Mouse (Mus musculus): ENCODE measurements around the gene Pip4k2a. TPM values are rescaled to one million over a fixed set of nuclear protein-coding genes. Genes with fewer than 3 reads are reported as not detected.

Gene Pip4k2a
- polyA plus RNA-seq, 1 experiment = not detected

GRCm38 (mm10) chr2:18841051-18841450 lies 156.9 kb downstream of the Pip4k2a start:
- H3K27ac ChIP-seq (ENCODE audit: insufficient read depth, low read depth, low read length) = no peak overlapping the region
- TF ChIP-seq POLR2A (IDR thresholded peaks at IDR 0.05; ENCODE audit: insufficient read depth, low read depth, low read length) (no peak), CTCF (IDR thresholded peaks at IDR 0.05; ENCODE audit: insufficient read depth, low read depth, low read length) (no peak)
- 80% methylated on average over 8 of the region's 8 CpGs for WGBS
- no peaks in the 10 kb centered on the region for H3K4me1 ChIP-seq (ENCODE audit: control insufficient read depth, insufficient read depth, low read length)
- H3K4me3 ChIP-seq (ENCODE audit: insufficient read depth, low read depth, low read length) = no peak overlapping the region

DNA sequence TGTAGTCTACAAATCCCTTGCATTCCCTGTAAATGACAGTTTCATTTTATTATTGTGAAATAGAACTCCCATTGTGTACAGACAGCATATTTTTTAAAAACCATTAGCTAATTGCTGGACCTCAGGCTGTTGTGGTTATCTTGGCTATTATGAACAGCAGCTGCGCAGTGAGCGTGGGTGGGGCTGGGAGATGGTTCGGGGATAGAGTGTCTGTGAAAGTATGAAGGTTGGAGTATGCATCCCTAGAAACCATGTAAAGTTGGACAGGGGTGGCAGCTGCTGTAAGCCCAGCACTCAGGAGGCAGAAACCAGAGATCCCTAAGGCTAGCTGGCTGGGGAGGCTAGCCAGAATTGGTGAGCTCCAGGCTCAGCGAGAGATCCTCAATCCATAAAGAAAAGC lies 158.4 kb downstream of the Pip4k2a start:
- WGBS = 91% methylated on average over 4 of the region's 4 CpGs
- TF ChIP-seq POLR2A (IDR thresholded peaks at IDR 0.05; ENCODE audit: insufficient read depth, low read depth, low read length) = no peak
- TF ChIP-seq CTCF (IDR thresholded peaks at IDR 0.05; ENCODE audit: insufficient read depth, low read depth, low read length) = no peak
- no peak overlapping the region for H3K4me3 ChIP-seq (ENCODE audit: insufficient read depth, low read depth, low read length)
- no peaks in the 10 kb centered on the region for H3K4me1 ChIP-seq (ENCODE audit: control insufficient read depth, insufficient read depth, low read length)
- H3K27ac ChIP-seq (ENCODE audit: insufficient read depth, low read depth, low read length) = no peak overlapping the region

DNA sequence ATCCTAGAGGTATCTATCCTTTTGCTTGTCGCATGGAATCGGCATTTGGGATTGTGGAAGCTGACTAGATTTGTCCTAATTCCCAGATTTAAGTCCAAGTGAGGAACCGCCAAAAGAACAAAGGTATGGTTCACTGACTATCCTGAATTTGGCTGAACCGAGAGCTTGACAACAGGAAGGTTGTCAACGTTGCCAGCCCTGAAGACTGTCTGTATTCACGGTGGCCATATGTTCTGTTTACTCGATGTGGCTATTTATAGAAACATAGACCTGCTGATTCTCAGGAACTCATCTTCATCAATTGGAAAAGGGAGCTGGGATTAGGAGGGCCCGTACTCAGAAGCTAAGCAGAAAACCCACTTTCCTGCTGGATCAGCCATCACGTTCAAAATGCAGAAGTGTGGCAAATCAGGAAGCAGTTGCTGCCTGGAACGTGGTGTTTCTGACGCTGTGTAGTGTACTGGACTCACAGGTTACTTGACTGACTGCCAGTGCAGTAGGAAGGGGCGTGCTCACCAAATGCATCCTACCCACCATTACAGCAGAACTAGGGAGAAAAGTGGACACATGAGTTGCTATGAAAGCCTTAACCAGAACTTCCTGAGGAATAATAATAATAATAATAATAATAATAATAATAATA lies 162.5 kb downstream of the Pip4k2a start:
- H3K4me1 ChIP-seq (ENCODE audit: control insufficient read depth, insufficient read depth, low read length) = no peaks in the 10 kb centered on the region
- H3K4me3 ChIP-seq (ENCODE audit: insufficient read depth, low read depth, low read length) = no peak overlapping the region
- no peak for TF ChIP-seq CTCF (IDR thresholded peaks at IDR 0.05; ENCODE audit: insufficient read depth, low read depth, low read length)
- no peak for TF ChIP-seq POLR2A (IDR thresholded peaks at IDR 0.05; ENCODE audit: insufficient read depth, low read depth, low read length)
- WGBS = 91% methylated on average over 12 of the region's 12 CpGs
- H3K27ac ChIP-seq (ENCODE audit: insufficient read depth, low read depth, low read length) = no peak overlapping the region

DNA sequence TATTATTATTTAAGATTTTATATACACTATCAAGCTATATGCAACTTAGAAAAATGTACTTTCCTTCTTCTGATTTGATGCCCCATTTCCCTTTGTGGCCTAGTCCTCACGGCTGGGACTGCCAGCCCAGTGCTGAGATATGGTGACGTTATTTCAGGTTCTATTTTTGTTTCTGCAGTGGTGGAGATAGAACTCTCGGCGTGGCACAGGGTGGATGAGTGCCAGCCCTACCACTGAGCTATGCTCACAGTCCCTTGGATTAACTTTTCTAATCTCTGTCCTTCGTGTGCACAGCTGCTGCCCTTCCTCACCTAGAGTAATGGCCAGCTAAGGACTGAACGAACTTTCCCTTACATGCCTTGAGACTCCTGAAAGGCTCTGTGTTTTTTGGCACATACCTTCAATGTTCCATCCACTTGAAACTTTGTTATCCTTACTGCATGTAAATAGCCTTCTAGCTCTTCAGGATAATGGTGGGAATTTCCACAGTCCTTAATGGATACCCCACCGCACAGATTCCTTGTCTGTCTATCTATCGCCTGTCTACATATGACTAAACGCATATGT lies 164.8 kb downstream of the Pip4k2a start:
- 80% methylated on average over 9 of the region's 9 CpGs for WGBS
- H3K27ac ChIP-seq (ENCODE audit: insufficient read depth, low read depth, low read length) = no peak overlapping the region
- no peaks in the 10 kb centered on the region for H3K4me1 ChIP-seq (ENCODE audit: control insufficient read depth, insufficient read depth, low read length)
- no peak overlapping the region for H3K4me3 ChIP-seq (ENCODE audit: insufficient read depth, low read depth, low read length)
- no peak for TF ChIP-seq POLR2A (IDR thresholded peaks at IDR 0.05; ENCODE audit: insufficient read depth, low read depth, low read length)
- TF ChIP-seq CTCF (IDR thresholded peaks at IDR 0.05; ENCODE audit: insufficient read depth, low read depth, low read length) = no peak

DNA sequence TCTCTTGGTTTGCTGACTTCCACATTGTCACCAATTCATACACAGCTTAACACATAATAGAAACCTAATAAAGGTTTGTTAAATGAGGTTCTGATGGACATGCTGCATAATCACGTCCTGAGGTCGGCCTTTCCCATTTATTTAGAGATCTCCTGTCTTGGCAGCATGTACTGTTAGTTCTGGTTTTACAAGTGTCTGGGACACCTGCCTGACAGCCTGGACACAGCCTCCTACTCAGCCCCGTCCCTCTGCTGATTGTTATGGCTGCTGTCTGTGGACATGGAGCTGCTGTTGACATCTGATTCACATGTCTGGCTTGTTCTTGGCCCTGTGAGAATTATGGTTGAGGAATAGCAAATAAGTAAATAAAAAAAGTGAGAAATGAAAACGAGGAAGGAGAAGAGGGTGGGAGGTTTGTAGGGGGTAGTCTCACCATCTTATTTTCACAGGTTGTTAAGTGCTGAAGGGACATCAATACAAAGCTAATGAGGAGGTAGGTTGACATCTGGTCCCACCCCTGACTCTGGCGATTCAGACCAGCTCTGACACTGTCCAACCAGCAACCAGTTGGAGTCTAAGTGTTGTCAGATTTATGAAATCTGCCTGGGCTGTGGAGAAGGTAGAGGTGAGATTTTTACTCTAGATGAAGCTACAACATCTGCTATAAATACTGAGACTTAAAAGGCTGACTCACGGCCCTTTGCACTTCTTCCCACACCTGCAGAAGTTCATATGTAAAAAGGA lies 166.7 kb downstream of the Pip4k2a start:
- no peak for TF ChIP-seq CTCF (IDR thresholded peaks at IDR 0.05; ENCODE audit: insufficient read depth, low read depth, low read length)
- TF ChIP-seq POLR2A (IDR thresholded peaks at IDR 0.05; ENCODE audit: insufficient read depth, low read depth, low read length) = no peak
- H3K4me1 ChIP-seq (ENCODE audit: control insufficient read depth, insufficient read depth, low read length) = no peaks in the 10 kb centered on the region
- H3K27ac ChIP-seq (ENCODE audit: insufficient read depth, low read depth, low read length) = no peak overlapping the region
- H3K4me3 ChIP-seq (ENCODE audit: insufficient read depth, low read depth, low read length) = no peak overlapping the region
- 70% methylated on average over 6 of the region's 6 CpGs for WGBS

DNA sequence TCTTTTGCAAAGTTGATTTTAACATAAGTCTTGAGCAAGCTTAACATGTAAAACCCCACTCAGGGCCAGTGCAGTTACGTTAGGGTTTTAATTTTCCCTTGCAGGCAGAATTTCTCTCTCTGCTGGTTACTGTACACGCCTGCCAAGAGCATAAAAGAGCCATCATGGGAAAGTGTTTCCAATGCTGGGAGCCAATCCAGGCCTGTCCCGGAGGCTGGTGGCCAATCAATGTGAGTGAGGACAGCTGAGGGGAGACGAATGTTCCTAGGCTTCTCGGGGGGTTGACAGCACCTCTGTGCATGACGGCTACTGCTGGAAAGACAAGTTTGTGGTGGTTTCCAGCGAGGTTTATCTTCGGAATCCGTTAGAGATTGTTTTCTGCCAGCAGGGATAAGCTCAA lies 175.2 kb downstream of the Pip4k2a start:
- no peaks in the 10 kb centered on the region for H3K4me1 ChIP-seq (ENCODE audit: control insufficient read depth, insufficient read depth, low read length)
- WGBS = 53% methylated on average over 9 of the region's 9 CpGs
- no peak overlapping the region for H3K27ac ChIP-seq (ENCODE audit: insufficient read depth, low read depth, low read length)
- TF ChIP-seq CTCF (IDR thresholded peaks at IDR 0.05; ENCODE audit: insufficient read depth, low read depth, low read length) = no peak
- no peak for TF ChIP-seq POLR2A (IDR thresholded peaks at IDR 0.05; ENCODE audit: insufficient read depth, low read depth, low read length)
- H3K4me3 ChIP-seq (ENCODE audit: insufficient read depth, low read depth, low read length) = no peak overlapping the region

DNA sequence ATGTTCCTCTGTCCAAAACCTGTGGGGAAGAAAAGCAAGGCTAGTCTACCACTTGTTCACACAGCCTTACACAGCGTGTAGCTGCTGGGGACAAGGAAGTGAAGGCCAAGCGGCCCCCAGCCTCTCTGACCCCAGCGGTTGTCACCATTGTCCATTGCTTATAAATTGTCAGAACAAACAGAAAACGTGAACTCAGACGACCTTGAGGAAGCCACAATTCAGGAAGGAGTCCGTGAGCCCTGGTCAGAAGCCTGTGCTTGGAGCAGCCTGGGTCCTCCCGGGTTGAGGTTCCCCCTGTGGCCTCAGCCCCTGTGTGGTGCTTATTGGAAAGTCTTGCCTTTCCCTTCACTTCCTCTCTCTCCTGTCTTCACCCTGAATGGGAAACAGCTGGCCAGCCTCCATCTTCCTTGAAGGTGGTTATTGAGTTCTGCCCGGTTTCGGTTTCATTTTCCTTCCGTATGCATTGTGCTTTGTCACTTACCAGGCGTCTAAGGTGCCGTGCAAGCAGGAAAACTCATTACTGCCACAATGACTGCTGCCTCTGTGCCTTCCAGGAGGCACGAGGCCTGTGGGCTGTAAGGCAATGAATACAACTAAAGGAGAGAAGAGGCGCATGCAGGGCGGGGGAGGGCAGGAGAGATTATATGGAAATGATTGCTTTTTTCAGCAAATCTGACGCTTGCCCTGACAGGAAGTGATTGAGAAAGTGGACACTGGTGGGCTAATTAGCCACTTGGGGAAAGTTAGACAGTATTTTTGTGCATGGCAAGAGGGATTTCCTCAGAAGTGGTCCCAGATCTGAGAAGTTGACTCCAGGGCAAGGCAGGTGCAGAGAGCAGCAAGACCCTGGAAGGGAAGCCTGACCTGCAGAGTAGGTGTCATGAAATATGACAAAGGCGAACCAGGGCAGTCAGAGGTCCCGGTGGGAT lies 176.2 kb downstream of the Pip4k2a start:
- H3K4me3 ChIP-seq (ENCODE audit: insufficient read depth, low read depth, low read length) = peak overlapping the region; percentile 26

DNA sequence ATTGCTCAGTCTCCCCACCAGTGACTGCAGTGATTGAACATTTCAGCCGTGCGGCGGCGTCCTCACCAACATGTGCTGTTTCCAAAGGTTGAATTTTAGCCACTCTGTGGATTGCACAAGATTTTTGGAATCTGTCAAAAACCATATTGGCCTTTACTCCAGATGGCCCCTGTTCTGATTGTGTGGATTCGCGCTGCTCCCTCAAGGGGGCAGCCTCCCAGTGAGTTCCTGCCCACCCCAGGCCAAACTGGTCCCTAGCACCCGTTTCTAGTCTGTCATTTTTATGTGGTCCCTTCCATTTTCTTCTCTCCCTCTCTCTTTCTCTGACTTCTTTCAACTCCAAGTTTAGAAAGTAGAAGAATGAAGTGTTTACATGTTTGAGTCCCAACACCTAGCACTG lies 178.4 kb downstream of the Pip4k2a start:
- no peaks in the 10 kb centered on the region for H3K4me1 ChIP-seq (ENCODE audit: control insufficient read depth, insufficient read depth, low read length)
- WGBS = 86% methylated on average over 7 of the region's 7 CpGs
- TF ChIP-seq CTCF (IDR thresholded peaks at IDR 0.05; ENCODE audit: insufficient read depth, low read depth, low read length) (no peak), POLR2A (IDR thresholded peaks at IDR 0.05; ENCODE audit: insufficient read depth, low read depth, low read length) (no peak)

More for the DNA sequence above, 176.2 kb downstream of the Pip4k2a start:
- TF ChIP-seq CTCF (IDR thresholded peaks at IDR 0.05; ENCODE audit: insufficient read depth, low read depth, low read length) (no peak), POLR2A (IDR thresholded peaks at IDR 0.05; ENCODE audit: insufficient read depth, low read depth, low read length) (no peak)
- Histone ChIP-seq H3K27ac (ENCODE audit: insufficient read depth, low read depth, low read length) (no peak overlapping the region), H3K4me1 (ENCODE audit: control insufficient read depth, insufficient read depth, low read length) (no peaks in the 10 kb centered on the region)
- 61% methylated on average over 18 of the region's 18 CpGs for WGBS

More for the DNA sequence above, 178.4 kb downstream of the Pip4k2a start:
- Histone ChIP-seq H3K4me3 (ENCODE audit: insufficient read depth, low read depth, low read length) (no peak overlapping the region), H3K27ac (ENCODE audit: insufficient read depth, low read depth, low read length) (no peak overlapping the region)
